Mouse (Mus musculus): ENCODE data around the gene Tdp2. TPM values are rescaled to one million over a fixed set of nuclear protein-coding genes. Genes with fewer than 3 reads are reported as not detected.

The Tdp2 gene
- total and polyA plus RNA-seq, 3 experiments: 8.0 to 13.1 (median 12.0) TPM

DNA sequence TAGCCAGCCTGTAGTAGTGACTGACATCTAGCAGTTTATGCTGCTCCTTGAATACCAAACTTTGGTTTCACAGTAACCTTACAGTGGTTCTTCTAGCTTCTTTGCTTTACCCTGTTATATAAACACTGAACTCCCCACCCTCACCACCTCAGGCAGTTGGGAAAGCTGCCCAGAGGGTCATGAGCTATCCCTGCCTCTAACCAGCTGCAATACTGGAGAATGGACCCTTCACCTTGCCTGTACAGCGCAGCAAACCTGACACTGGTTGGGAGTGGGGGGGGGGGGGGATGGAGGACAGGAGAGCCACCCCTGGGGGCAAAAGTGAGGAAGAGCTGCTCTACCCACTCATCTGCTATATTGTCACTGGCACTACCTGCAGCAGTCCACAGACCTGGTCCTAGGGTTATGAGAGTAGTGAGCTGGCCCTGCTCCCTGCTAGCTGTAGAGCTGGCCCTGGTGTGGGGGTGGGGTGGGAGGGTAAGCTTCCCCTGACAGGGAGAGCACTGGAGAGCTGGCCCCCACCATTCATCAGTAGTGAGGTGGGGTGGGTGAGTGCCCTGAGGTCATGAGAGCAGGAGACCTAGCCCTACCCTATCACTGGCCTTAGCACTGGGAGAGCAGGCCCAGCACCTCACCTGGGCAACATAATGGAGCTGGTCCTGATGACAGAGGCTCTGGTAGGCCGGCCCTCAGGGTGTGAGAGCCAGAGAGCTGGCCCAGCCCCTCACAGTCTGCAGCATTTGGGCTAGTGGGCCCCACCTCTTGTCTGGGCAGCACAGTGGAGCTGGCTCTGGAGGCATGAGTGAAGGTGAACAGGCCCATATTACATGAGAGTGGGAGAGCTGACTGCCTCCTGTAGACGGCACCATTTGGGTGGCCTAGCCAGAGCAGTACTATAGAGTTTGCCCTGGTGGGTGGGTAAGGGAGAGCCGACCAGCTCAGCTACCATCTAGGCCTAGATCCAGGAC lies 15.1 kb upstream of the Tdp2 start:
- WGBS: 53% methylated on average over 4 of the region's 4 CpGs

DNA sequence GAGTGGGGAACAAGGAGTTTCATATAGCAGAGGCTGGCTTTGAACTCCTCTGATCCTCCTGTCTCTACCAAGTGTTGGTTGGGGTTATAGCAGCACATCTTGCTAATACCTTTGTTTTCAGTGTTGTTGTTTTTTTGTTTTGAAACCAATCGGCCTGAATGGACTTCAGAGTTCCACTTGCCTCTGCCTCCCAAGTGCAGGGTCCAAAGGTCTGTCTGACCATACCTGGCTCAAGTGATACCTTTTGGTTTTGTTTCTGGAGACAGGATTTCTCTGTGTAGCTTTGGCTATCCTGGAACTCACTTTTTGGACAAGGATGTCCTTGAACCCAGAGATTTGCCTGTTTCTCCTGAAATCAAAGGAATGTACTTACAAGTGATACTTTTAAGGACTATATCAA lies 11.5 kb upstream of the Tdp2 start:
- H3K4me1 ChIP-seq (ENCODE audit: control insufficient read depth, insufficient read depth, low read length): peaks cover 1% of the 10 kb centered on the region; the same call in 1 of the 2 replicates
- no peaks in the 10 kb centered on the region for H3K27me3 ChIP-seq (ENCODE audit: control insufficient read depth, insufficient read depth, low read length)
- H3K36me3 ChIP-seq (ENCODE audit: control insufficient read depth, insufficient read depth, low read length): peaks cover 7% of the 10 kb centered on the region
- no peak overlapping the region for H3K27ac ChIP-seq
- WGBS: 76% methylated on average over 1 of the region's 1 CpGs
- TF ChIP-seq POLR2A (IDR thresholded peaks at IDR 0.05; ENCODE audit: insufficient read depth, low read depth, low read length) (no peak), EP300 (IDR thresholded peaks at IDR 0.05; ENCODE audit: insufficient read depth, low read depth, low read length) (no peak), CTCF (IDR thresholded peaks at IDR 0.05) (no peak)
- DNase-seq: no peak
- no peak overlapping the region for H3K9ac ChIP-seq (ENCODE audit: low read depth, low read length)
- no peak overlapping the region for H3K4me3 ChIP-seq
- H3K79me2 ChIP-seq (replicated peaks; ENCODE audit: control insufficient read depth, insufficient read depth, low read length): no peaks in the 10 kb centered on the region
- intact Hi-C loops (cut with DNase I): no loop called here

More for the DNA sequence above, 15.1 kb upstream of the Tdp2 start:
- H3K4me1 ChIP-seq (ENCODE audit: control insufficient read depth, insufficient read depth, low read length): no peaks in the 10 kb centered on the region
- no peak for DNase-seq
- TF ChIP-seq POLR2A (IDR thresholded peaks at IDR 0.05; ENCODE audit: insufficient read depth, low read depth, low read length): peak; percentile 40
- 0 out of 2 replicates have a peak, but pooled peaks have one; percentile 12 for TF ChIP-seq EP300 (IDR thresholded peaks at IDR 0.05; ENCODE audit: insufficient read depth, low read depth, low read length)
- no peak for TF ChIP-seq CTCF (IDR thresholded peaks at IDR 0.05)
- no peaks in the 10 kb centered on the region for H3K79me2 ChIP-seq (replicated peaks; ENCODE audit: control insufficient read depth, insufficient read depth, low read length)
- H3K27ac ChIP-seq: no peak overlapping the region
- no peak overlapping the region for H3K9ac ChIP-seq (ENCODE audit: low read depth, low read length)
- H3K36me3 ChIP-seq (ENCODE audit: control insufficient read depth, insufficient read depth, low read length): peaks cover 31% of the 10 kb centered on the region
- H3K27me3 ChIP-seq (ENCODE audit: control insufficient read depth, insufficient read depth, low read length): no peaks in the 10 kb centered on the region
- intact Hi-C loops (cut with DNase I): no loop called here
- H3K4me3 ChIP-seq: no peak overlapping the region

- Histone ChIP-seq H3K79me2 (replicated peaks; ENCODE audit: control insufficient read depth, insufficient read depth, low read length) (no peaks in the 10 kb centered on the region), H3K9ac (ENCODE audit: low read depth, low read length) (no peak overlapping the region), H3K4me1 (ENCODE audit: control insufficient read depth, insufficient read depth, low read length) (peaks cover 6% of the 10 kb centered on the region), H3K36me3 (ENCODE audit: control insufficient read depth, insufficient read depth, low read length) (peaks cover 5% of the 10 kb centered on the region; the same call in 1 of the 2 replicates), H3K27me3 (ENCODE audit: control insufficient read depth, insufficient read depth, low read length) (no peaks in the 10 kb centered on the region), H3K27ac (no peak overlapping the region; the same call in 1 of the 2 replicates), H3K4me3 (no peak overlapping the region)
- DNase-seq: peak in 1 of 2 experiments; percentile 25
- WGBS: 49% methylated on average over 16 of the region's 16 CpGs
- intact Hi-C loops (cut with DNase I): no loop called here
- no peak for TF ChIP-seq CTCF (IDR thresholded peaks at IDR 0.05)
- TF ChIP-seq EP300 (IDR thresholded peaks at IDR 0.05; ENCODE audit: insufficient read depth, low read depth, low read length): 0 out of 2 replicates have a peak, but pooled peaks have one; percentile 49
Measured at GRCm38 (mm10) chr13:24822663-24823343, 8.7 kb upstream of the Tdp2 start.

- no peaks in the 10 kb centered on the region for H3K79me2 ChIP-seq (replicated peaks; ENCODE audit: control insufficient read depth, insufficient read depth, low read length)
- no peaks in the 10 kb centered on the region for H3K27me3 ChIP-seq (ENCODE audit: control insufficient read depth, insufficient read depth, low read length)
- H3K36me3 ChIP-seq (ENCODE audit: control insufficient read depth, insufficient read depth, low read length): peaks cover 5% of the 10 kb centered on the region; the same call in 1 of the 2 replicates
- peak overlapping the region; percentile 59 for H3K27ac ChIP-seq
- peaks cover 6% of the 10 kb centered on the region for H3K4me1 ChIP-seq (ENCODE audit: control insufficient read depth, insufficient read depth, low read length)
- peak in 1 of 2 experiments; percentile 26 for DNase-seq
- no peak overlapping the region for H3K9ac ChIP-seq (ENCODE audit: low read depth, low read length)
- no peak overlapping the region for H3K4me3 ChIP-seq
- intact Hi-C loops (cut with DNase I): no loop called here
- TF ChIP-seq EP300 (IDR thresholded peaks at IDR 0.05; ENCODE audit: insufficient read depth, low read depth, low read length): peak; percentile 69; the same call in 1 of the 2 replicates
- peak; percentile 32; the same call in 1 of the 2 replicates for TF ChIP-seq CTCF (IDR thresholded peaks at IDR 0.05)
- no peak for TF ChIP-seq POLR2A (IDR thresholded peaks at IDR 0.05; ENCODE audit: insufficient read depth, low read depth, low read length)
- WGBS: 77% methylated on average over 4 of the region's 4 CpGs
Measured at GRCm38 (mm10) chr13:24824647-24825046, 6.8 kb upstream of the Tdp2 start.

- Histone ChIP-seq H3K36me3 (ENCODE audit: control insufficient read depth, insufficient read depth, low read length) (peaks cover 5% of the 10 kb centered on the region; the same call in 1 of the 2 replicates), H3K4me1 (ENCODE audit: control insufficient read depth, insufficient read depth, low read length) (peaks cover 6% of the 10 kb centered on the region), H3K79me2 (replicated peaks; ENCODE audit: control insufficient read depth, insufficient read depth, low read length) (no peaks in the 10 kb centered on the region), H3K27ac (peak overlapping the region; percentile 55), H3K4me3 (no peak overlapping the region), H3K9ac (ENCODE audit: low read depth, low read length) (no peak overlapping the region), H3K27me3 (ENCODE audit: control insufficient read depth, insufficient read depth, low read length) (no peaks in the 10 kb centered on the region)
- intact Hi-C loops (cut with DNase I): no loop called here
- 36% methylated on average over 4 of the region's 4 CpGs for WGBS
- TF ChIP-seq POLR2A (IDR thresholded peaks at IDR 0.05; ENCODE audit: insufficient read depth, low read depth, low read length): no peak
- TF ChIP-seq EP300 (IDR thresholded peaks at IDR 0.05; ENCODE audit: insufficient read depth, low read depth, low read length): no peak
- no peak for TF ChIP-seq CTCF (IDR thresholded peaks at IDR 0.05)
- DNase-seq: peak in 1 of 2 experiments; percentile 29
Measured at GRCm38 (mm10) chr13:24825587-24825986, 5.9 kb upstream of the Tdp2 start.
